Mouse (Mus musculus): ENCODE data around the gene Chrna10. TPM values are rescaled to one million over a fixed set of nuclear protein-coding genes. Genes with fewer than 3 reads are reported as not detected.

The Chrna10 gene
- total and polyA plus RNA-seq, 3 experiments, result 0.11 TPM; not detected in 2

- H3K9me3 ChIP-seq (replicated peaks), result no peaks in the 10 kb centered on the region
- no peaks in the 10 kb centered on the region for H3K27me3 ChIP-seq (ENCODE audit: insufficient read depth, low read length)
- no peak for DNase-seq (ENCODE audit: low spot score)
- peaks cover 2% of the 10 kb centered on the region; the same call in 1 of the 2 replicates for H3K4me1 ChIP-seq (ENCODE audit: insufficient read depth, low read depth, low read length)
- H3K36me3 ChIP-seq (replicated peaks), result peaks cover 93% of the 10 kb centered on the region
- H3K4me3 ChIP-seq (ENCODE audit: low read depth, low read length), result no peak overlapping the region
- ATAC-seq (ENCODE audit: extremely low read depth, insufficient number of reproducible peaks, low FRiP score, poor library complexity, severe bottlenecking), result no peak
- TF ChIP-seq CTCF (IDR thresholded peaks at IDR 0.05; ENCODE audit: low read depth, low read length) (peak; percentile 29; the same call in 1 of the 2 replicates), TAL1 (conservative IDR thresholded peaks at IDR 0.05; ENCODE audit: low read depth, low read length) (no peak)
Measured at GRCm38 (mm10) chr7:102078517-102078916, 38.1 kb downstream of the Chrna10 start.

GRCm38 (mm10) chr7:102076714-102077296 lies 39.8 kb downstream of the Chrna10 start:
- Histone ChIP-seq H3K27me3 (ENCODE audit: insufficient read depth, low read length) (no peaks in the 10 kb centered on the region), H3K4me1 (ENCODE audit: insufficient read depth, low read depth, low read length) (peaks cover 2% of the 10 kb centered on the region; the same call in 1 of the 2 replicates), H3K4me3 (ENCODE audit: low read depth, low read length) (no peak overlapping the region), H3K36me3 (replicated peaks) (peaks cover 93% of the 10 kb centered on the region), H3K9me3 (replicated peaks) (no peaks in the 10 kb centered on the region)
- DNase-seq (ENCODE audit: low spot score), result no peak
- TF ChIP-seq POLR2AphosphoS5 (IDR thresholded peaks at IDR 0.05; ENCODE audit: insufficient replicate concordance, low read depth, low read length) (no peak), TAL1 (conservative IDR thresholded peaks at IDR 0.05; ENCODE audit: low read depth, low read length) (no peak), GATA1 (IDR thresholded peaks at IDR 0.05; ENCODE audit: borderline replicate concordance, low read length) (no peak), CTCF (IDR thresholded peaks at IDR 0.05; ENCODE audit: low read depth, low read length) (no peak), GATA2 (IDR thresholded peaks at IDR 0.05; ENCODE audit: borderline replicate concordance, low read depth, low read length) (no peak)
- no peak for ATAC-seq (ENCODE audit: extremely low read depth, insufficient number of reproducible peaks, low FRiP score, poor library complexity, severe bottlenecking)

- H3K4me3 ChIP-seq (ENCODE audit: low read depth, low read length), result peak overlapping the region; percentile 72
- ATAC-seq (ENCODE audit: extremely low read depth, insufficient number of reproducible peaks, low FRiP score, poor library complexity, severe bottlenecking), result no peak
- DNase-seq (ENCODE audit: low spot score), result no peak
- H3K36me3 ChIP-seq (replicated peaks), result peaks cover 38% of the 10 kb centered on the region
- peaks cover 32% of the 10 kb centered on the region for H3K4me1 ChIP-seq (ENCODE audit: insufficient read depth, low read depth, low read length)
- no peaks in the 10 kb centered on the region for H3K9me3 ChIP-seq (replicated peaks)
- no peaks in the 10 kb centered on the region for H3K27me3 ChIP-seq (ENCODE audit: insufficient read depth, low read length)
- TF ChIP-seq GATA1 (IDR thresholded peaks at IDR 0.05; ENCODE audit: borderline replicate concordance, low read length), result no peak
- TF ChIP-seq GATA2 (IDR thresholded peaks at IDR 0.05; ENCODE audit: borderline replicate concordance, low read depth, low read length), result no peak
- TF ChIP-seq TAL1 (conservative IDR thresholded peaks at IDR 0.05; ENCODE audit: low read depth, low read length), result no peak
- TF ChIP-seq CTCF (IDR thresholded peaks at IDR 0.05; ENCODE audit: low read depth, low read length), result no peak
- TF ChIP-seq POLR2AphosphoS5 (IDR thresholded peaks at IDR 0.05; ENCODE audit: insufficient replicate concordance, low read depth, low read length), result no peak
Measured at GRCm38 (mm10) chr7:102066363-102066762, 50.3 kb downstream of the Chrna10 start.

GRCm38 (mm10) chr7:102065046-102065891 lies 51.4 kb downstream of the Chrna10 start, which contains the start of the genes Rnf121, Xndc1 and Xntrpc:
Gene Rnf121 (minus strand): TSS chr7:102065469.
Gene Xndc1 (plus strand): TSS chr7:102065511.
Gene Xntrpc (plus strand): TSS chr7:102065713.
- Histone ChIP-seq H3K4me3 (ENCODE audit: low read depth, low read length) (peak within 1 kb of the TSS; percentile 72), H3K36me3 (replicated peaks) (peaks cover 30% of the 10 kb centered on the region), H3K4me1 (ENCODE audit: insufficient read depth, low read depth, low read length) (peaks cover 34% of the 10 kb centered on the region), H3K9me3 (replicated peaks) (no peaks in the 10 kb centered on the region), H3K27me3 (ENCODE audit: insufficient read depth, low read length) (no peaks in the 10 kb centered on the region)
- DNase-seq (ENCODE audit: low spot score), result peak; percentile 89
- peak; percentile 92 for ATAC-seq (ENCODE audit: extremely low read depth, insufficient number of reproducible peaks, low FRiP score, poor library complexity, severe bottlenecking)
- no peak for TF ChIP-seq CTCF (IDR thresholded peaks at IDR 0.05; ENCODE audit: low read depth, low read length)

DNA sequence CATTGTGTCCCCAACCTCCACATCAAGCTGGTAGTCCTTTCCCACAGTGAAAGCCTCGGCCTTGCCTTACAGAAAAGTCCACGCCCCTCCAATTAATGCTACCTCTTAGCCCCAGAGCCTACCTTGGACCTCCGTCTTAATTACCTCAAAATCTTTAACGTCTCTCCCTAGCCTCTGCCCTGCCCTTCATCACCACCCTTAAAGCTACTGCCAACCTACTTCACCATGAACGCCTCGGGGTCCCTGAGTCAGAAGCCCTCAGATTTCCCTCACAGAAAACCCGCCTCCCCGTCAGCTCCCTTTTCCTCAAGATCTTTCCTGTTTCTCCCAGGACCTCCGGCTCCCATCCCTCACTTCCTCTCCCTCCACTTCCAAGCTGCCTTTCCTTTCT lies 52.0 kb downstream of the Chrna10 start:
- Histone ChIP-seq H3K4me1 (ENCODE audit: insufficient read depth, low read depth, low read length) (peaks cover 34% of the 10 kb centered on the region), H3K4me3 (ENCODE audit: low read depth, low read length) (peak overlapping the region; percentile 72), H3K36me3 (replicated peaks) (peaks cover 30% of the 10 kb centered on the region), H3K9me3 (replicated peaks) (no peaks in the 10 kb centered on the region), H3K27me3 (ENCODE audit: insufficient read depth, low read length) (no peaks in the 10 kb centered on the region)
- DNase-seq (ENCODE audit: low spot score) (no peak), ATAC-seq (ENCODE audit: extremely low read depth, insufficient number of reproducible peaks, low FRiP score, poor library complexity, severe bottlenecking) (no peak)
- TF ChIP-seq GATA2 (IDR thresholded peaks at IDR 0.05; ENCODE audit: borderline replicate concordance, low read depth, low read length) (no peak), POLR2AphosphoS5 (IDR thresholded peaks at IDR 0.05; ENCODE audit: insufficient replicate concordance, low read depth, low read length) (no peak), TAL1 (conservative IDR thresholded peaks at IDR 0.05; ENCODE audit: low read depth, low read length) (no peak), GATA1 (IDR thresholded peaks at IDR 0.05; ENCODE audit: borderline replicate concordance, low read length) (no peak)

- peak overlapping the region; percentile 72; the same call in 1 of the 2 replicates for H3K4me3 ChIP-seq (ENCODE audit: low read depth, low read length)
- H3K36me3 ChIP-seq (replicated peaks), result peaks cover 33% of the 10 kb centered on the region
- no peak for TF ChIP-seq GATA1 (IDR thresholded peaks at IDR 0.05; ENCODE audit: borderline replicate concordance, low read length)
- no peak for TF ChIP-seq CTCF (IDR thresholded peaks at IDR 0.05; ENCODE audit: low read depth, low read length)
- no peak for DNase-seq (ENCODE audit: low spot score)
- H3K9me3 ChIP-seq (replicated peaks), result no peaks in the 10 kb centered on the region
- no peaks in the 10 kb centered on the region for H3K27me3 ChIP-seq (ENCODE audit: insufficient read depth, low read length)
- peaks cover 31% of the 10 kb centered on the region for H3K4me1 ChIP-seq (ENCODE audit: insufficient read depth, low read depth, low read length)
- no peak for ATAC-seq (ENCODE audit: extremely low read depth, insufficient number of reproducible peaks, low FRiP score, poor library complexity, severe bottlenecking)
Measured at GRCm38 (mm10) chr7:102063891-102064290, 52.7 kb downstream of the Chrna10 start.
